Mouse (Mus musculus) B cell, adult 2 months (primary cell): ENCODE measurements around the gene Tnfrsf21.

Source experiments
- DNase-seq, 2 experiments: peaks; one replicate each; pipeline ENCODE4 v3.0.0; 2022

Gene Tnfrsf21

GRCm38 (mm10) chr17:43133106-43133505 lies 116.8 kb downstream of the Tnfrsf21 start:
- no peak for DNase-seq

GRCm38 (mm10) chr17:43134991-43135390 lies 118.6 kb downstream of the Tnfrsf21 start:
- no peak for DNase-seq

GRCm38 (mm10) chr17:43135398-43136265 lies 119.3 kb downstream of the Tnfrsf21 start:
- DNase-seq: no peak

GRCm38 (mm10) chr17:43136720-43137119 lies 120.4 kb downstream of the Tnfrsf21 start:
- no peak for DNase-seq

GRCm38 (mm10) chr17:43137838-43138237 lies 121.5 kb downstream of the Tnfrsf21 start:
- DNase-seq: no peak

GRCm38 (mm10) chr17:43138356-43138755 lies 122.0 kb downstream of the Tnfrsf21 start:
- no peak for DNase-seq
